ENCODE assay signal across 18 mouse cellular contexts in genomic region chr10:4390550-4390949, GRCm38 (mm10). TPM values are rescaled to one million over a fixed set of nuclear protein-coding genes. Genes with fewer than 3 reads are reported as not detected.
A peak's percentile ranks its signal among the peaks of the same experiment; 100 is the strongest.
DNase-seq lines count a peak whose midpoint lies in the region; ATAC-seq and TF ChIP-seq lines count a peak whose summit lies in the region.
"Had no signal": no experiment of that assay in that cellular context is flagged by ENCODE, and none has a peak within 500 bp of the region (broad histone marks: within the 10 kb centered on the region; RNA-seq: fewer than 3 reads in every experiment).

No protein-coding gene starts in this region.

- 0 out of 2 replicates have a peak, but pooled peaks cover 3% of the 10 kb centered on the region for H3K36me3 ChIP-seq in forebrain, postnatal 0 days (ENCODE audit: insufficient read depth)
- no peaks in the 10 kb centered on the region for H3K36me3 ChIP-seq in forebrain, embryonic 15.5 days
- H3K36me3 ChIP-seq in kidney, embryonic 16.5 days (ENCODE audit: insufficient read depth, low read length), result peaks cover 21% of the 10 kb centered on the region
- H3K36me3 ChIP-seq in midbrain, embryonic 14.5 days (ENCODE audit: control insufficient read depth, insufficient read depth, low read length), result 0 out of 2 replicates have a peak, but pooled peaks cover 7% of the 10 kb centered on the region
- H3K36me3 ChIP-seq in midbrain, embryonic 16.5 days (ENCODE audit: control insufficient read depth, insufficient read depth, low read length), result no peaks in the 10 kb centered on the region
- H3K36me3 ChIP-seq in neural tube, embryonic 15.5 days, result no peaks in the 10 kb centered on the region

- WGBS in forebrain, postnatal 0 days, result 62% methylated on average over 2 of the region's 2 CpGs
- WGBS in forebrain, embryonic 15.5 days, result 67% methylated on average over 2 of the region's 2 CpGs
- WGBS in kidney, embryonic 16.5 days, result 45% methylated on average over 2 of the region's 2 CpGs
- WGBS in midbrain, embryonic 14.5 days, result 75% methylated on average over 2 of the region's 2 CpGs
- 72% methylated on average over 2 of the region's 2 CpGs for WGBS in midbrain, embryonic 16.5 days
- WGBS in neural tube, embryonic 15.5 days, result 78% methylated on average over 2 of the region's 2 CpGs

- H3K4me3 ChIP-seq in forebrain, postnatal 0 days (ENCODE audit: low read depth, low read length), result no peak overlapping the region
- H3K4me3 ChIP-seq in forebrain, embryonic 15.5 days, result no peak overlapping the region
- H3K4me3 ChIP-seq in kidney, embryonic 16.5 days (ENCODE audit: low read length), result no peak overlapping the region
- H3K4me3 ChIP-seq in midbrain, embryonic 14.5 days (replicated peaks; ENCODE audit: low read depth, low read length), result no peak overlapping the region
- H3K4me3 ChIP-seq in midbrain, embryonic 16.5 days (ENCODE audit: low read depth, low read length), result no peak overlapping the region
- H3K4me3 ChIP-seq in neural tube, embryonic 15.5 days (replicated peaks), result no peak overlapping the region
- H3K4me3 ChIP-seq: heart, adult 2 months; left cerebral cortex, adult 2 months had no signal

- no peak overlapping the region for H3K9ac ChIP-seq in forebrain, postnatal 0 days
- H3K9ac ChIP-seq in forebrain, embryonic 15.5 days (replicated peaks), result no peak overlapping the region
- 0 out of 2 replicates have a peak overlapping the region, but pooled peaks have one; percentile 10 for H3K9ac ChIP-seq in kidney, embryonic 16.5 days (replicated peaks; ENCODE audit: low read length)
- H3K9ac ChIP-seq in midbrain, embryonic 14.5 days (replicated peaks; ENCODE audit: low read length), result no peak overlapping the region
- no peak overlapping the region for H3K9ac ChIP-seq in midbrain, embryonic 16.5 days (ENCODE audit: low read depth, low read length)
- H3K9ac ChIP-seq in neural tube, embryonic 15.5 days (replicated peaks), result no peak overlapping the region
- H3K9ac ChIP-seq: liver, embryonic 14.5 days had no signal

- TF ChIP-seq CTCF in forebrain, postnatal 0 days (IDR thresholded peaks at IDR 0.05; ENCODE audit: low read depth), result no peak

- H3K4me1 ChIP-seq in forebrain, postnatal 0 days (ENCODE audit: insufficient read depth), result peaks cover 23% of the 10 kb centered on the region
- H3K4me1 ChIP-seq in forebrain, embryonic 15.5 days, result peaks cover 44% of the 10 kb centered on the region
- H3K4me1 ChIP-seq in kidney, embryonic 16.5 days (ENCODE audit: insufficient read depth, low read length), result peaks cover 36% of the 10 kb centered on the region
- peaks cover 40% of the 10 kb centered on the region for H3K4me1 ChIP-seq in midbrain, embryonic 14.5 days (ENCODE audit: control insufficient read depth, insufficient read depth, low read length)
- H3K4me1 ChIP-seq in midbrain, embryonic 16.5 days (ENCODE audit: control insufficient read depth, insufficient read depth, low read length), result peaks cover 36% of the 10 kb centered on the region
- peaks cover 48% of the 10 kb centered on the region for H3K4me1 ChIP-seq in neural tube, embryonic 15.5 days

- H3K4me2 ChIP-seq in forebrain, postnatal 0 days (ENCODE audit: low read depth), result peak overlapping the region; percentile 10; the same call in 1 of the 2 replicates
- H3K4me2 ChIP-seq in forebrain, embryonic 15.5 days (replicated peaks), result no peak overlapping the region
- no peak overlapping the region for H3K4me2 ChIP-seq in kidney, embryonic 16.5 days (replicated peaks; ENCODE audit: low read depth, low read length)
- H3K4me2 ChIP-seq in midbrain, embryonic 14.5 days (ENCODE audit: low read length), result peak overlapping the region; percentile 90
- H3K4me2 ChIP-seq in midbrain, embryonic 16.5 days (ENCODE audit: low read length), result no peak overlapping the region
- H3K4me2 ChIP-seq in neural tube, embryonic 15.5 days, result peak overlapping the region; percentile 5; the same call in 1 of the 2 replicates

- H3K27ac ChIP-seq in forebrain, postnatal 0 days (ENCODE audit: low read depth, low read length), result no peak overlapping the region
- H3K27ac ChIP-seq in forebrain, embryonic 15.5 days (replicated peaks), result no peak overlapping the region
- H3K27ac ChIP-seq in kidney, embryonic 16.5 days (ENCODE audit: low read length), result no peak overlapping the region
- no peak overlapping the region for H3K27ac ChIP-seq in midbrain, embryonic 14.5 days (replicated peaks; ENCODE audit: low read depth, low read length)
- H3K27ac ChIP-seq in midbrain, embryonic 16.5 days (ENCODE audit: low read length), result no peak overlapping the region
- no peak overlapping the region for H3K27ac ChIP-seq in neural tube, embryonic 15.5 days (replicated peaks)
- H3K27ac ChIP-seq: heart, adult 2 months; liver, embryonic 14.5 days had no signal

- ATAC-seq in forebrain, postnatal 0 days, result no peak
- ATAC-seq in forebrain, embryonic 15.5 days (replicated peaks), result no peak
- ATAC-seq in kidney, embryonic 16.5 days (ENCODE audit: low FRiP score, low TSS enrichment), result no peak
- ATAC-seq in midbrain, embryonic 14.5 days (ENCODE audit: low FRiP score, low TSS enrichment), result no peak
- ATAC-seq in midbrain, embryonic 16.5 days, result no peak
- ATAC-seq in neural tube, embryonic 15.5 days (ENCODE audit: low FRiP score), result no peak
- ATAC-seq: intestine, embryonic 16.5 days had no signal

- no peaks in the 10 kb centered on the region for H3K9me3 ChIP-seq in forebrain, postnatal 0 days (ENCODE audit: low read length)
- no peaks in the 10 kb centered on the region for H3K9me3 ChIP-seq in forebrain, embryonic 15.5 days
- H3K9me3 ChIP-seq in kidney, embryonic 16.5 days (ENCODE audit: low read length), result no peaks in the 10 kb centered on the region
- no peaks in the 10 kb centered on the region for H3K9me3 ChIP-seq in midbrain, embryonic 14.5 days (ENCODE audit: control insufficient read depth, low read length)
- H3K9me3 ChIP-seq in midbrain, embryonic 16.5 days (replicated peaks; ENCODE audit: control insufficient read depth, low read length, poor library complexity, severe bottlenecking), result no peaks in the 10 kb centered on the region
- no peaks in the 10 kb centered on the region for H3K9me3 ChIP-seq in neural tube, embryonic 15.5 days (replicated peaks)
- H3K9me3 ChIP-seq: G1E had no signal

- H3K27me3 ChIP-seq in forebrain, postnatal 0 days (ENCODE audit: insufficient read depth, low read length), result no peaks in the 10 kb centered on the region
- no peaks in the 10 kb centered on the region for H3K27me3 ChIP-seq in forebrain, embryonic 15.5 days
- H3K27me3 ChIP-seq in kidney, embryonic 16.5 days (ENCODE audit: insufficient read depth, low read length), result no peaks in the 10 kb centered on the region
- no peaks in the 10 kb centered on the region for H3K27me3 ChIP-seq in midbrain, embryonic 14.5 days (ENCODE audit: control insufficient read depth, insufficient read depth, low read length)
- H3K27me3 ChIP-seq in midbrain, embryonic 16.5 days (ENCODE audit: control insufficient read depth, insufficient read depth, low read depth, low read length), result no peaks in the 10 kb centered on the region
- no peaks in the 10 kb centered on the region for H3K27me3 ChIP-seq in neural tube, embryonic 15.5 days (replicated peaks)

- DNase-seq in forebrain, postnatal 0 days, result no peak
- no peak for DNase-seq in kidney, adult 11 months
- no peak for DNase-seq in midbrain, embryonic 14.5 days
- DNase-seq in embryo, embryonic 10.5 days (ENCODE audit: low spot score), result no peak
- DNase-seq: adrenal gland, postnatal 25 days; B cell, adult 2 months; cerebellum, postnatal 25 days; heart, adult 2 months; kidney, postnatal 36 days; thymus, adult 2 months had no signal

RNA-seq across cellular contexts. Expression of gene Zbtb2, which starts 2.6 kb away (rescaled TPM):
- 20.0 and 24.2 TPM in 2 replicates for total RNA-seq in forebrain, postnatal 0 days (2014; rRNA removed)
- 15.2 and 15.7 TPM in 2 replicates for polyA plus RNA-seq in forebrain, postnatal 0 days (2015; fragmentation: Nextera tagmentation; extraction: Ambion mirVana)
- 17.8 and 18.4 TPM in 2 replicates for polyA plus RNA-seq in forebrain, embryonic 15.5 days (2015; fragmentation: Nextera tagmentation; extraction: Ambion mirVana)
- 17.9 and 19.0 TPM in 2 replicates for polyA plus RNA-seq in kidney, embryonic 16.5 days (2015; fragmentation: Nextera tagmentation; extraction: Ambion mirVana)
- polyA plus RNA-seq in midbrain, embryonic 14.5 days (2014; fragmentation: Nextera tagmentation; extraction: Ambion mirVana), result 12.7 and 17.5 TPM in 2 replicates
- polyA plus RNA-seq in midbrain, embryonic 16.5 days (2015; fragmentation: Nextera tagmentation; extraction: Ambion mirVana), result 14.8 and 17.2 TPM in 2 replicates
- 13.1 and 13.4 TPM in 2 replicates for polyA plus RNA-seq in neural tube, embryonic 15.5 days (2015; fragmentation: Nextera tagmentation; extraction: Ambion mirVana)

RNA-seq across cellular contexts. Expression of gene Rmnd1, which starts 41.6 kb away (rescaled TPM):
- total RNA-seq in forebrain, postnatal 0 days (2014; rRNA removed), result 18.8 and 23.9 TPM in 2 replicates
- 17.5 and 24.4 TPM in 2 replicates for polyA plus RNA-seq in forebrain, postnatal 0 days (2015; fragmentation: Nextera tagmentation; extraction: Ambion mirVana)
- polyA plus RNA-seq in forebrain, embryonic 15.5 days (2015; fragmentation: Nextera tagmentation; extraction: Ambion mirVana), result 51.7 and 59.2 TPM in 2 replicates
- polyA plus RNA-seq in kidney, embryonic 16.5 days (2015; fragmentation: Nextera tagmentation; extraction: Ambion mirVana), result 65.2 and 71.0 TPM in 2 replicates
- 44.5 and 45.7 TPM in 2 replicates for polyA plus RNA-seq in midbrain, embryonic 14.5 days (2014; fragmentation: Nextera tagmentation; extraction: Ambion mirVana)
- polyA plus RNA-seq in midbrain, embryonic 16.5 days (2015; fragmentation: Nextera tagmentation; extraction: Ambion mirVana), result 54.6 and 55.1 TPM in 2 replicates
- 50.9 and 59.7 TPM in 2 replicates for polyA plus RNA-seq in neural tube, embryonic 15.5 days (2015; fragmentation: Nextera tagmentation; extraction: Ambion mirVana)

RNA-seq across cellular contexts. Expression of gene Armt1, which starts 41.7 kb away (rescaled TPM):
- 11.5 and 17.6 TPM in 2 replicates for total RNA-seq in forebrain, postnatal 0 days (2014; rRNA removed)
- polyA plus RNA-seq in forebrain, postnatal 0 days (2015; fragmentation: Nextera tagmentation; extraction: Ambion mirVana), result 5.3 and 6.1 TPM in 2 replicates
- polyA plus RNA-seq in forebrain, embryonic 15.5 days (2015; fragmentation: Nextera tagmentation; extraction: Ambion mirVana), result 14.3 and 15.0 TPM in 2 replicates
- polyA plus RNA-seq in kidney, embryonic 16.5 days (2015; fragmentation: Nextera tagmentation; extraction: Ambion mirVana), result 23.8 and 29.0 TPM in 2 replicates
- 9.2 and 14.7 TPM in 2 replicates for polyA plus RNA-seq in midbrain, embryonic 14.5 days (2014; fragmentation: Nextera tagmentation; extraction: Ambion mirVana)
- 9.3 and 10.8 TPM in 2 replicates for polyA plus RNA-seq in midbrain, embryonic 16.5 days (2015; fragmentation: Nextera tagmentation; extraction: Ambion mirVana)
- polyA plus RNA-seq in neural tube, embryonic 15.5 days (2015; fragmentation: Nextera tagmentation; extraction: Ambion mirVana), result 12.1 and 14.0 TPM in 2 replicates

Comparison
In these comparisons a context has a peak if more than half of its experiments do, and no peak if none do; other contexts are left out.
1. H3K4me2 ChIP-seq: peak in forebrain, postnatal 0 days (single experiment), midbrain, embryonic 14.5 days (single experiment) and neural tube, embryonic 15.5 days (single experiment); none in forebrain, embryonic 15.5 days (single experiment), kidney, embryonic 16.5 days (single experiment) and midbrain, embryonic 16.5 days (single experiment).